Mouse (Mus musculus) myocyte (in vitro differentiated cells): Measurements from ENCODE around the gene Mapkapk2. TPM values are rescaled to one million over a fixed set of nuclear protein-coding genes. Genes with fewer than 3 reads are reported as not detected.

ENCODE experiments used
- H3K27me3 ChIP-seq: one replicate; pipeline ENCODE4 v1.6.1; 2011; ENCODE audit not compliant: control insufficient read depth, insufficient read depth, insufficient read length
- H3K36me3 ChIP-seq: one replicate; pipeline ENCODE4 v1.6.1; 2011; ENCODE audit not compliant: control insufficient read depth, insufficient read depth
- H3K4me2 ChIP-seq: one replicate; pipeline ENCODE4 v1.6.1; 2011; ENCODE audit warnings: low read depth, control low read depth
- H3K4me3 ChIP-seq: one replicate; pipeline ENCODE4 v1.5.1; 2011; ENCODE audit warnings: mild to moderate bottlenecking, control low read depth, moderate library complexity
- H3K79me2 ChIP-seq: one replicate; pipeline ENCODE4 v1.6.1; 2011; ENCODE audit not compliant: control insufficient read depth, insufficient read depth
- H3ac ChIP-seq: one replicate; pipeline ENCODE4 v1.6.1; 2011; ENCODE audit not compliant: control insufficient read depth, insufficient read length
- CEBPB ChIP-seq: IDR thresholded peaks from 2 replicates; pipeline ENCODE4 v1.6.1; 2011; ENCODE audit warnings: mild to moderate bottlenecking, moderate library complexity; ENCODE audit not compliant: poor library complexity, insufficient read depth, severe bottlenecking
- E2F4 ChIP-seq: IDR thresholded peaks from one replicate; pipeline ENCODE4 v1.6.1; 2011; ENCODE audit warnings: mild to moderate bottlenecking, control low read depth, moderate library complexity; ENCODE audit not compliant: insufficient read depth
- MAX ChIP-seq: IDR thresholded peaks from one replicate; pipeline ENCODE4 v1.6.1; 2011; ENCODE audit warnings: low read depth, mild to moderate bottlenecking, control low read depth
- MYOD1 ChIP-seq, 3 experiments: IDR thresholded peaks; one replicate each; pipeline ENCODE4 v1.6.1; 2011; ENCODE audit warnings: control low read depth in 2 of 3, low read depth in 2 of 3, mild to moderate bottlenecking in 2 of 3, moderate library complexity in 1 of 3; ENCODE audit not compliant: insufficient read length in 2 of 3, control insufficient read depth in 1 of 3
- MYOG ChIP-seq, 3 experiments: IDR thresholded peaks; one replicate each; pipeline ENCODE4 v1.6.1; 2011; ENCODE audit warnings: control low read depth in 2 of 3, low read depth in 2 of 3, mild to moderate bottlenecking in 2 of 3; ENCODE audit not compliant: insufficient read length in 2 of 3, control insufficient read depth in 1 of 3, insufficient read depth in 1 of 3
- POLR2A ChIP-seq: IDR thresholded peaks from one replicate; pipeline ENCODE4 v1.6.1; 2011; ENCODE audit warnings: low read depth, mild to moderate bottlenecking, control low read depth, moderate library complexity; ENCODE audit not compliant: insufficient read length
- POLR2AphosphoS2 ChIP-seq: IDR thresholded peaks from one replicate; pipeline ENCODE4 v1.6.1; 2011; ENCODE audit warnings: low read depth, control low read depth; ENCODE audit not compliant: insufficient read length
- REST ChIP-seq: IDR thresholded peaks from one replicate; pipeline ENCODE4 v1.6.1; 2011; ENCODE audit warnings: mild to moderate bottlenecking, control low read depth, moderate library complexity; ENCODE audit not compliant: insufficient read depth, insufficient read length
- SRF ChIP-seq: IDR thresholded peaks from one replicate; pipeline ENCODE4 v1.6.1; 2011; ENCODE audit warnings: low read depth; ENCODE audit not compliant: control insufficient read depth, insufficient read length
- TCF12 ChIP-seq: IDR thresholded peaks from one replicate; pipeline ENCODE4 v1.6.1; 2011; ENCODE audit warnings: mild to moderate bottlenecking, control low read depth; ENCODE audit not compliant: poor library complexity, insufficient read depth, severe bottlenecking
- TCF3 ChIP-seq: IDR thresholded peaks from one replicate; pipeline ENCODE4 v1.6.1; 2011; ENCODE audit warnings: low read depth, control low read depth; ENCODE audit not compliant: insufficient read length
- USF1 ChIP-seq: IDR thresholded peaks from one replicate; pipeline ENCODE4 v1.6.1; 2011; ENCODE audit warnings: low read depth, mild to moderate bottlenecking, control low read depth, moderate library complexity
- polyA plus RNA-seq: library from polyadenylated mRNA; unstranded; fragments of >200 nt; fragmentation: generic; extraction: Trizol; gene quantifications from one replicate; pipeline ENCODE4 v1.2.1, GENCODE M21; 2012; ENCODE audit warnings: missing spikeins

Mapkapk2 gene
- polyA plus RNA-seq, 1 experiment = 123 TPM

GRCm38 (mm10) chr1:131078761-131079330 lies 18.8 kb downstream of the Mapkapk2 start:
- Histone ChIP-seq H3K4me3 (no peak overlapping the region), H3K27me3 (no peaks in the 10 kb centered on the region), H3K79me2 (peaks cover 99% of the 10 kb centered on the region), H3K36me3 (no peaks in the 10 kb centered on the region), H3ac (no peak overlapping the region), H3K4me2 (no peak overlapping the region)
- peak in 2 of 3 experiments; percentile 73 to 96 for TF ChIP-seq MYOG (IDR thresholded peaks at IDR 0.05; ENCODE audit: control insufficient read depth in 1 of 3, insufficient read depth in 1 of 3, insufficient read length in 2 of 3, low read depth in 2 of 3)
- no peak for TF ChIP-seq CEBPB
- peak; percentile 68 for TF ChIP-seq TCF12
- TF ChIP-seq MYOD1 (IDR thresholded peaks at IDR 0.05; ENCODE audit: control insufficient read depth in 1 of 3, insufficient read length in 2 of 3, low read depth in 2 of 3) = peak in 2 of 3 experiments; percentile 67 to 76

- H3K4me2 ChIP-seq = no peak overlapping the region
- TF ChIP-seq MYOG (IDR thresholded peaks at IDR 0.05; ENCODE audit: control insufficient read depth in 1 of 3, insufficient read depth in 1 of 3, insufficient read length in 2 of 3, low read depth in 2 of 3) (no peak), SRF (no peak), MAX (no peak), USF1 (no peak), MYOD1 (IDR thresholded peaks at IDR 0.05; ENCODE audit: control insufficient read depth in 1 of 3, insufficient read length in 2 of 3, low read depth in 2 of 3) (no peak), POLR2AphosphoS2 (no peak), TCF12 (no peak), REST (no peak), E2F4 (no peak), POLR2A (no peak), CEBPB (no peak), TCF3 (no peak)
- no peaks in the 10 kb centered on the region for H3K36me3 ChIP-seq
- H3K4me3 ChIP-seq = no peak overlapping the region
- H3K79me2 ChIP-seq = peaks cover 99% of the 10 kb centered on the region
- no peak overlapping the region for H3ac ChIP-seq
- no peaks in the 10 kb centered on the region for H3K27me3 ChIP-seq
Measured at GRCm38 (mm10) chr1:131075098-131075791, 22.4 kb downstream of the Mapkapk2 start.

GRCm38 (mm10) chr1:131074524-131074938 lies 23.1 kb downstream of the Mapkapk2 start:
- Histone ChIP-seq H3K27me3 (no peaks in the 10 kb centered on the region), H3ac (no peak overlapping the region), H3K79me2 (peaks cover 99% of the 10 kb centered on the region), H3K4me3 (no peak overlapping the region), H3K36me3 (no peaks in the 10 kb centered on the region), H3K4me2 (no peak overlapping the region)
- TF ChIP-seq E2F4 (no peak), SRF (no peak), TCF3 (no peak), MYOG (IDR thresholded peaks at IDR 0.05; ENCODE audit: control insufficient read depth in 1 of 3, insufficient read depth in 1 of 3, insufficient read length in 2 of 3, low read depth in 2 of 3) (no peak), TCF12 (no peak), POLR2A (no peak), POLR2AphosphoS2 (no peak), USF1 (no peak), MYOD1 (IDR thresholded peaks at IDR 0.05; ENCODE audit: control insufficient read depth in 1 of 3, insufficient read length in 2 of 3, low read depth in 2 of 3) (no peak), MAX (no peak)

GRCm38 (mm10) chr1:131072376-131072990 lies 25.1 kb downstream of the Mapkapk2 start:
- no peak for TF ChIP-seq MAX
- H3K79me2 ChIP-seq = peaks cover 99% of the 10 kb centered on the region
- H3K4me3 ChIP-seq = no peak overlapping the region
- H3K36me3 ChIP-seq = no peaks in the 10 kb centered on the region
- no peaks in the 10 kb centered on the region for H3K27me3 ChIP-seq
- H3ac ChIP-seq = no peak overlapping the region
- peak overlapping the region; percentile 16 for H3K4me2 ChIP-seq

GRCm38 (mm10) chr1:131069010-131069409 lies 28.6 kb downstream of the Mapkapk2 start:
- TF ChIP-seq MAX = no peak
- TF ChIP-seq USF1 = no peak
- TF ChIP-seq E2F4 = no peak
- TF ChIP-seq REST = no peak
- no peak for TF ChIP-seq CEBPB
- TF ChIP-seq SRF = no peak
- TF ChIP-seq TCF12 = no peak
- TF ChIP-seq POLR2AphosphoS2 = no peak
- no peak for TF ChIP-seq MYOG (IDR thresholded peaks at IDR 0.05; ENCODE audit: control insufficient read depth in 1 of 3, insufficient read depth in 1 of 3, insufficient read length in 2 of 3, low read depth in 2 of 3)
- no peak for TF ChIP-seq MYOD1 (IDR thresholded peaks at IDR 0.05; ENCODE audit: control insufficient read depth in 1 of 3, insufficient read length in 2 of 3, low read depth in 2 of 3)
- TF ChIP-seq POLR2A = no peak
- TF ChIP-seq TCF3 = no peak
- no peaks in the 10 kb centered on the region for H3K36me3 ChIP-seq

More at GRCm38 (mm10) chr1:131069010-131069409, 28.6 kb downstream of the Mapkapk2 start:
- Histone ChIP-seq H3K79me2 (peaks cover 93% of the 10 kb centered on the region), H3K4me3 (no peak overlapping the region), H3ac (no peak overlapping the region), H3K4me2 (no peak overlapping the region), H3K27me3 (no peaks in the 10 kb centered on the region)
